Mouse (Mus musculus): Measurements from ENCODE around the gene AI661453.

DNA sequence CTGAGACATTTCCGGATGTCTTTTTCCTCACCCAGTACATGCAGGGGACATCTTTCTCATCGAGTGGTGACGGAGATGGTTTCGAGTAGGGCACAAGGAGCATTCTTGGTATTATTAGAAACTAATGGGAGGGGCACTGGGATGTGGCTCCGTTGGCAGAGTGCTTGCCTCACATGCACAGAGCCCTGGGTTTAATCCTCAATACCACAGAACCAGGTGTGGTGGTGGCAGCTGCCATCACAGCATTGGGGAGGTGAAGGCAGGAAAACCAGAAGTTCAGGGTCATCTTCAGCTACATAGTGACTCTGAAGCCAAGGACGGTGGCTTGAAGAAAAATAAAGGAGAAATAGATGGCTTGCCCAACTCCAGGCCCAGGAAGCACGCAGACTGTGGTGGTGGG is 25.8 kb downstream of the AI661453 start:
- TF ChIP-seq CTCF (IDR thresholded peaks at IDR 0.05; ENCODE audit: borderline replicate concordance, insufficient read depth, low read length) (no peak), POLR2A (IDR thresholded peaks at IDR 0.05; ENCODE audit: low read depth, low read length) (no peak)

Data from embryonic fibroblast, embryonic 13.5 days (primary cell).